27 mouse cellular contexts compared by ENCODE assay signal in genomic region chr8:95871690-95872089, GRCm38 (mm10).
"Had no signal": no experiment of that assay in that cellular context is flagged by ENCODE, and none has a peak within 500 bp of the region (broad histone marks: within the 10 kb centered on the region; RNA-seq: fewer than 3 reads in every experiment).

No protein-coding gene starts in this region.

- H3K9me3 ChIP-seq: limb, embryonic 10.5 days; limb, embryonic 12.5 days; limb, embryonic 13.5 days; limb, embryonic 15.5 days; liver, embryonic 12.5 days; liver, embryonic 13.5 days; liver, embryonic 15.5 days; lung, embryonic 15.5 days; megakaryocyte, embryonic 14.5 days; midbrain, embryonic 12.5 days; midbrain, embryonic 15.5 days had no signal

- DNase-seq: left cerebral cortex, postnatal 4 days; liver; liver, embryonic 13.5 days; liver, postnatal 0 days; lung, adult 18-20 months; lung, adult 2 months; lung, embryonic 14.5 days; lung, postnatal 10 days; lung, postnatal 14 days; lung, postnatal 36 days; lung, postnatal 4 days; midbrain, embryonic 14.5 days had no signal

- H3K4me3 ChIP-seq: limb, embryonic 10.5 days; limb, embryonic 12.5 days; limb, embryonic 13.5 days; limb, embryonic 15.5 days; liver, embryonic 12.5 days; liver, embryonic 13.5 days; liver, embryonic 15.5 days; lung, embryonic 15.5 days; megakaryocyte, embryonic 14.5 days; midbrain, embryonic 10.5 days; midbrain, embryonic 12.5 days; midbrain, embryonic 13.5 days; midbrain, embryonic 15.5 days; myocyte had no signal

- H3K4me1 ChIP-seq: limb, embryonic 10.5 days; limb, embryonic 12.5 days; limb, embryonic 13.5 days; limb, embryonic 15.5 days; liver, embryonic 12.5 days; liver, embryonic 13.5 days; liver, embryonic 15.5 days; lung, embryonic 15.5 days; megakaryocyte, embryonic 14.5 days; midbrain, embryonic 10.5 days; midbrain, embryonic 12.5 days; midbrain, embryonic 13.5 days; midbrain, embryonic 15.5 days had no signal

- H3K27ac ChIP-seq: limb, embryonic 10.5 days; limb, embryonic 12.5 days; limb, embryonic 13.5 days; limb, embryonic 15.5 days; liver, embryonic 12.5 days; liver, embryonic 13.5 days; liver, embryonic 14.5 days; liver, embryonic 15.5 days; lung, embryonic 15.5 days; macrophage; midbrain, embryonic 10.5 days; midbrain, embryonic 12.5 days; midbrain, embryonic 13.5 days; midbrain, embryonic 15.5 days had no signal

- H3K27me3 ChIP-seq: limb, embryonic 12.5 days; limb, embryonic 13.5 days; limb, embryonic 15.5 days; liver, embryonic 12.5 days; liver, embryonic 13.5 days; liver, embryonic 15.5 days; lung, embryonic 15.5 days; megakaryocyte, embryonic 14.5 days; midbrain, embryonic 12.5 days; midbrain, embryonic 13.5 days; midbrain, embryonic 15.5 days had no signal
